Mouse (Mus musculus): Measurements from ENCODE around the gene Ptk7. TPM values are rescaled to one million over a fixed set of nuclear protein-coding genes. Genes with fewer than 3 reads are reported as not detected.

Gene Ptk7
- polyA plus RNA-seq, 1 experiment from 2014 or later, result 20.0 TPM

GRCm38 (mm10) chr17:46521963-46522668 is 107.2 kb downstream of the Ptk7 start:
- no peak overlapping the region for H3K4me3 ChIP-seq (replicated peaks; ENCODE audit: low read depth, low read length)
- H3K4me2 ChIP-seq (ENCODE audit: low read length), result no peak overlapping the region
- no peak overlapping the region for H3K9ac ChIP-seq (replicated peaks; ENCODE audit: low read length)
- H3K4me1 ChIP-seq (ENCODE audit: control insufficient read depth, insufficient read depth, low read length), result no peaks in the 10 kb centered on the region
- no peak overlapping the region for H3K27ac ChIP-seq (replicated peaks; ENCODE audit: low read depth, low read length)
- DNase-seq, result peak; percentile 14
- 32% methylated on average over 24 of the region's 24 CpGs for WGBS
- peaks cover 43% of the 10 kb centered on the region for H3K36me3 ChIP-seq (ENCODE audit: control insufficient read depth, insufficient read depth, low read length)
- ATAC-seq (ENCODE audit: low FRiP score, low TSS enrichment), result no peak
- no peaks in the 10 kb centered on the region for H3K27me3 ChIP-seq (ENCODE audit: control insufficient read depth, insufficient read depth, low read length)
- no peaks in the 10 kb centered on the region for H3K9me3 ChIP-seq (ENCODE audit: control insufficient read depth, low read length)

DNA sequence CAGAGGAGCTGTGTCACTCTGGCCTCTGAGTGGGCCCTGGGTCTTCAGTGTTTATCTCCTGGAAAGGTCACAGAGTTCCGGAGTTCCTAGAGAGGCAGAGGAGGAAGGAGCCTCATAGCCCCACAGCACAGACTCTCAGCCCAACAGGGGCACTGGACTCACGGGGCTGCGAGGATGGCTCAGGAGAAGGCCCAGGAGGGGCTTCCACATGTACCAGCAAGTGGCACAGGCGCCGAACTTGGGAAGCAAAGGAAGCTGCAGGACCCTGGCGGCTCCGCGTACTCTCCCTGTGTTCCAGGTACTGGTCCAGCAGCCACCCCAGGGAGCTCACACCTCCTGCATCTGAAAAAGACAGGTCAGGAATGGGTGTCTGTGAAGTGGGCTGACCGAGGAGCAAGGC is 108.1 kb downstream of the Ptk7 start:
- no peak for DNase-seq

GRCm38 (mm10) chr17:46520385-46520979 is 108.8 kb downstream of the Ptk7 start:
- 0 out of 2 replicates have a peak overlapping the region, but pooled peaks have one; percentile 16 for H3K9ac ChIP-seq (replicated peaks; ENCODE audit: low read length)
- no peaks in the 10 kb centered on the region for H3K4me1 ChIP-seq (ENCODE audit: control insufficient read depth, insufficient read depth, low read length)
- H3K36me3 ChIP-seq (ENCODE audit: control insufficient read depth, insufficient read depth, low read length), result peaks cover 32% of the 10 kb centered on the region
- no peak overlapping the region for H3K27ac ChIP-seq (replicated peaks; ENCODE audit: low read depth, low read length)
- no peaks in the 10 kb centered on the region for H3K27me3 ChIP-seq (ENCODE audit: control insufficient read depth, insufficient read depth, low read length)
- no peak for ATAC-seq (ENCODE audit: low FRiP score, low TSS enrichment)
- H3K9me3 ChIP-seq (ENCODE audit: control insufficient read depth, low read length), result no peaks in the 10 kb centered on the region
- DNase-seq, result no peak
- no peak overlapping the region for H3K4me2 ChIP-seq (ENCODE audit: low read length)
- WGBS, result 43% methylated on average over 25 of the region's 25 CpGs
- no peak overlapping the region for H3K4me3 ChIP-seq (replicated peaks; ENCODE audit: low read depth, low read length)

More for the DNA sequence above, 108.1 kb downstream of the Ptk7 start:
- Histone ChIP-seq H3K4me3 (replicated peaks; ENCODE audit: low read depth, low read length) (no peak overlapping the region), H3K4me2 (ENCODE audit: low read length) (no peak overlapping the region), H3K36me3 (ENCODE audit: control insufficient read depth, insufficient read depth, low read length) (peaks cover 39% of the 10 kb centered on the region), H3K9me3 (ENCODE audit: control insufficient read depth, low read length) (no peaks in the 10 kb centered on the region), H3K27ac (replicated peaks; ENCODE audit: low read depth, low read length) (no peak overlapping the region), H3K27me3 (ENCODE audit: control insufficient read depth, insufficient read depth, low read length) (no peaks in the 10 kb centered on the region), H3K9ac (replicated peaks; ENCODE audit: low read length) (no peak overlapping the region), H3K4me1 (ENCODE audit: control insufficient read depth, insufficient read depth, low read length) (no peaks in the 10 kb centered on the region)
- ATAC-seq (ENCODE audit: low FRiP score, low TSS enrichment), result no peak
- 84% methylated on average over 9 of the region's 9 CpGs for WGBS

GRCm38 (mm10) chr17:46519971-46520370 is 109.3 kb downstream of the Ptk7 start:
- H3K9me3 ChIP-seq (ENCODE audit: control insufficient read depth, low read length), result no peaks in the 10 kb centered on the region
- H3K36me3 ChIP-seq (ENCODE audit: control insufficient read depth, insufficient read depth, low read length), result peaks cover 27% of the 10 kb centered on the region
- no peak overlapping the region for H3K27ac ChIP-seq (replicated peaks; ENCODE audit: low read depth, low read length)
- no peaks in the 10 kb centered on the region for H3K4me1 ChIP-seq (ENCODE audit: control insufficient read depth, insufficient read depth, low read length)
- ATAC-seq (ENCODE audit: low FRiP score, low TSS enrichment) (no peak), DNase-seq (no peak)
- WGBS, result 54% methylated on average over 10 of the region's 10 CpGs
- H3K9ac ChIP-seq (replicated peaks; ENCODE audit: low read length), result 0 out of 2 replicates have a peak overlapping the region, but pooled peaks have one; percentile 16
- H3K4me3 ChIP-seq (replicated peaks; ENCODE audit: low read depth, low read length), result no peak overlapping the region
- H3K27me3 ChIP-seq (ENCODE audit: control insufficient read depth, insufficient read depth, low read length), result no peaks in the 10 kb centered on the region
- no peak overlapping the region for H3K4me2 ChIP-seq (ENCODE audit: low read length)

Small RNA genes within 50 kb of the gene (microRNA-seq; reads per million reads assigned to microRNA genes)
- gene Mir6976, result 0.44 reads per million

Other genes starting within 250 kb of the Ptk7 start
- gene Zfp318, start 245.8 kb downstream of the Ptk7 start, polyA plus RNA-seq (2014; fragmentation: Nextera tagmentation; extraction: Ambion mirVana), result 26.2 and 28.0 TPM in 2 replicates
- 1.00 and 4.2 TPM in 2 replicates for gene Crip3, start 200.6 kb downstream of the Ptk7 start, polyA plus RNA-seq (2014; fragmentation: Nextera tagmentation; extraction: Ambion mirVana)
- not detected in 2 replicates for gene Slc22a7, start 191.0 kb downstream of the Ptk7 start, polyA plus RNA-seq (2014; fragmentation: Nextera tagmentation; extraction: Ambion mirVana)
- 6.1 and 6.2 TPM in 2 replicates for gene Ttbk1, start 141.8 kb downstream of the Ptk7 start, polyA plus RNA-seq (2014; fragmentation: Nextera tagmentation; extraction: Ambion mirVana)
- gene Dnph1, start 132.8 kb downstream of the Ptk7 start, polyA plus RNA-seq (2014; fragmentation: Nextera tagmentation; extraction: Ambion mirVana), result 17.2 and 20.4 TPM in 2 replicates
- 13.6 and 20.6 TPM in 2 replicates for gene Cul9, start 83.1 kb downstream of the Ptk7 start, polyA plus RNA-seq (2014; fragmentation: Nextera tagmentation; extraction: Ambion mirVana)
- gene Srf, start 73.3 kb downstream of the Ptk7 start, polyA plus RNA-seq (2014; fragmentation: Nextera tagmentation; extraction: Ambion mirVana), result 4.2 and 5.9 TPM in 2 replicates
- gene Klc4, start 16.5 kb upstream of the Ptk7 start, polyA plus RNA-seq (2014; fragmentation: Nextera tagmentation; extraction: Ambion mirVana), result 32.8 and 33.4 TPM in 2 replicates
- gene Mrpl2, start 16.7 kb upstream of the Ptk7 start, polyA plus RNA-seq (2014; fragmentation: Nextera tagmentation; extraction: Ambion mirVana), result 73.2 and 78.0 TPM in 2 replicates
- 32.3 and 32.9 TPM in 2 replicates for gene Cul7, start 20.8 kb upstream of the Ptk7 start, polyA plus RNA-seq (2014; fragmentation: Nextera tagmentation; extraction: Ambion mirVana)
- gene Rrp36, start 44.8 kb upstream of the Ptk7 start, polyA plus RNA-seq (2014; fragmentation: Nextera tagmentation; extraction: Ambion mirVana), result 35.3 and 40.5 TPM in 2 replicates
- gene Mea1, start 49.3 kb upstream of the Ptk7 start, polyA plus RNA-seq (2014; fragmentation: Nextera tagmentation; extraction: Ambion mirVana), result 240 and 297 TPM in 2 replicates
- gene Klhdc3, start 51.4 kb upstream of the Ptk7 start, polyA plus RNA-seq (2014; fragmentation: Nextera tagmentation; extraction: Ambion mirVana), result 141 and 150 TPM in 2 replicates
- gene Ppp2r5d, start 75.6 kb upstream of the Ptk7 start, polyA plus RNA-seq (2014; fragmentation: Nextera tagmentation; extraction: Ambion mirVana), result 68.3 and 81.4 TPM in 2 replicates
- gene Pex6, start 82.0 kb upstream of the Ptk7 start, polyA plus RNA-seq (2014; fragmentation: Nextera tagmentation; extraction: Ambion mirVana), result 20.2 and 24.5 TPM in 2 replicates
- 0.71 and 0.85 TPM in 2 replicates for gene Gnmt, start 99.7 kb upstream of the Ptk7 start, polyA plus RNA-seq (2014; fragmentation: Nextera tagmentation; extraction: Ambion mirVana)
- 57.3 and 59.5 TPM in 2 replicates for gene Cnpy3, start 122.7 kb upstream of the Ptk7 start, polyA plus RNA-seq (2014; fragmentation: Nextera tagmentation; extraction: Ambion mirVana)
- gene Ptcra, start 134.2 kb upstream of the Ptk7 start, polyA plus RNA-seq (2014; fragmentation: Nextera tagmentation; extraction: Ambion mirVana), result 0.22 TPM in 1 of 2 replicates, not detected in the other
- gene 2310039H08Rik, start 143.1 kb upstream of the Ptk7 start, polyA plus RNA-seq (2014; fragmentation: Nextera tagmentation; extraction: Ambion mirVana), result 56.7 and 64.7 TPM in 2 replicates
- gene Rpl7l1, start 153.2 kb upstream of the Ptk7 start, polyA plus RNA-seq (2014; fragmentation: Nextera tagmentation; extraction: Ambion mirVana), result 74.3 and 96.8 TPM in 2 replicates
- gene Bicral, start 229.0 kb upstream of the Ptk7 start, polyA plus RNA-seq (2014; fragmentation: Nextera tagmentation; extraction: Ambion mirVana), result 10.2 and 11.6 TPM in 2 replicates

Measured in midbrain, embryonic 14.5 days (tissue).